Mouse (Mus musculus) embryonic fibroblast, embryonic 13.5 days (primary cell): Measurements from ENCODE around the gene Pde4c. TPM values are rescaled to one million over a fixed set of nuclear protein-coding genes. Genes with fewer than 3 reads are reported as not detected.

Experiments used
- H3K27ac ChIP-seq: 2 replicates; pipeline ENCODE4 v1.5.1; 2012; ENCODE audit warnings: low read length, control low read depth, inconsistent platforms; ENCODE audit not compliant: insufficient read depth
- H3K4me1 ChIP-seq: 2 replicates; pipeline ENCODE4 v1.6.1; 2011; ENCODE audit warnings: low read length; ENCODE audit not compliant: control insufficient read depth, insufficient read depth
- H3K4me3 ChIP-seq: 2 replicates; pipeline ENCODE4 v1.5.1; 2011; ENCODE audit warnings: mild to moderate bottlenecking, control low read depth, low read length; ENCODE audit not compliant: insufficient read depth
- CTCF ChIP-seq: IDR thresholded peaks from 2 replicates; pipeline ENCODE4 v1.5.1; 2011; ENCODE audit warnings: mild to moderate bottlenecking, control low read depth, low read length, moderate library complexity, borderline replicate concordance; ENCODE audit not compliant: insufficient read depth
- POLR2A ChIP-seq: IDR thresholded peaks from 2 replicates; pipeline ENCODE4 v1.6.1; 2011; ENCODE audit warnings: low read depth, mild to moderate bottlenecking, control low read depth, low read length, moderate library complexity
- polyA plus RNA-seq: library from polyadenylated mRNA; stranded (reverse); fragments of >200 nt; gene quantifications from 2 replicates; pipeline ENCODE4 v1.2.4, GENCODE M21; 2011; ENCODE audit warnings: low read depth; ENCODE audit not compliant: missing spikeins, insufficient read length

Gene Pde4c
- not detected in 2 replicates for polyA plus RNA-seq

DNA sequence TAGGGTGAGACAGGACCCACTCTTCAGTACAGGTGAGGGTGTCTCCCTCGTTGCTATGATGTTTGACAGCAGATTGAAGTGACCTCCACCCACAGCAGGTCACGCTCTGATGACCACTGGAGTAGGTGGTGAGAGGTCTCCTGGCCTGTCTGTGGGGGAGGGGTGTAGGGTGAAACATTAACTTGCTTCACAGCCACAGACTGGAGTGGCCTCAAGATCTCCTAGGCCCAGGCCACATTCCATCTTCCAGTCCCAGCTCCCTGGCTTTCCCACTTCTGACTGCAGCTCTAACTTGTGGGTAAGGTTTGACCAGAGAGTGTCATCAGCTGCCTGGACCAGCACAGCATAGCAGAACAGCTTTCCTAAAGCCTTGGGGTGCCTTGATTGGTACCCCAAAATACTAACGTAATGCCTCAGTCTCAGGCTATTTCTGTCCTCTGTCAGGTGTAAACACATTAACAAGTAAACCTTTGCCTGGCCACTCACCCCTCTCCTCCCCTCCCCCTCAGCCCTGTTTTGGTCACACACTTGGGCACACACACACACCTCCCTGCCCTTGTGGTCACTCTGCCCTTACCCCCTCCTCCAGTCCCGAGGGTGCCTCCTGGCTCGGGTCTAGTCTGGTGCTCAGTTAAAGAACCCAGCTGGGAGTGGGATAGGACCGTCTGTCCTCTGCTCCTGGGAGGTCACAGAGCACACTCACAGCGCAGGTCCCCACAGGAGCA is at the start of gene Pde4c:
Pde4c (plus strand) TSS at position 235 of the 725 bp plus-strand sequence.
- TF ChIP-seq CTCF: no peak
- no peak for TF ChIP-seq POLR2A
- Histone ChIP-seq H3K27ac (no peak within 1 kb of the TSS), H3K4me1 (no peaks in the 10 kb centered on the region), H3K4me3 (no peak within 1 kb of the TSS)

DNA sequence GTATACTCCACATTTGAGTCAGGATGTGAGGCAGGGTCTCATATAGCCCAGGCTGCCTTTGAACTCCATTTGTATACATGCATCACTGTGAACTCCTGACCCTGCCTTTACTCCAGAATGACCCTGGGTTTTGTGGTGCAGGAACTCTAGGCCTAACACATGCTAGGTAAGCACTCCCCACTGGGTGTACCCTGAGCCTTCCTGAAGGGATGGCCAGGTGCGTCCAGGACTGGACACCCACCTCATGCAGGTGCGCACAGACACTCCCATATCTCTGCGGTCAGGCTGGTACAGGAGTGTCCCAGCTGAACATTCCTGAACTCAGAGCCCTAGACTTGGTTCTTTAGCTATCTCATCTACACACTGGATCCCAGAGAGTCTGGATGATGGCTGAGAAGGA is 49.4 kb upstream of the Pde4c start:
- peak overlapping the region; percentile 53 for H3K4me3 ChIP-seq
- 0 out of 2 replicates have a peak, but pooled peaks cover 7% of the 10 kb centered on the region for H3K4me1 ChIP-seq
- peak overlapping the region; percentile 87 for H3K27ac ChIP-seq
- TF ChIP-seq POLR2A (peak; percentile 49; the same call in 1 of the 2 replicates), CTCF (no peak)

- no peak overlapping the region for H3K4me3 ChIP-seq
These were observed 48.8 kb upstream of the Pde4c start for GRCm38 (mm10) chr8:70674716-70675115.

GRCm38 (mm10) chr8:70675336-70675735 is 48.2 kb upstream of the Pde4c start:
- no peak overlapping the region for H3K27ac ChIP-seq
- no peak for TF ChIP-seq CTCF
- H3K4me3 ChIP-seq: no peak overlapping the region
- H3K4me1 ChIP-seq: 0 out of 2 replicates have a peak, but pooled peaks cover 7% of the 10 kb centered on the region

More at GRCm38 (mm10) chr8:70674716-70675115, 48.8 kb upstream of the Pde4c start:
- TF ChIP-seq POLR2A (no peak), CTCF (no peak)
- Histone ChIP-seq H3K4me1 (0 out of 2 replicates have a peak, but pooled peaks cover 7% of the 10 kb centered on the region), H3K27ac (no peak overlapping the region)

GRCm38 (mm10) chr8:70677451-70678080 is 46.0 kb upstream of the Pde4c start:
- Histone ChIP-seq H3K4me1 (peaks cover 11% of the 10 kb centered on the region; the same call in 1 of the 2 replicates), H3K27ac (no peak overlapping the region), H3K4me3 (no peak overlapping the region)
- TF ChIP-seq POLR2A (no peak), CTCF (no peak)

- no peak overlapping the region for H3K27ac ChIP-seq
- TF ChIP-seq POLR2A (no peak), CTCF (no peak)
- no peak overlapping the region for H3K4me3 ChIP-seq
- H3K4me1 ChIP-seq: peaks cover 11% of the 10 kb centered on the region; the same call in 1 of the 2 replicates
These were observed 44.8 kb upstream of the Pde4c start for GRCm38 (mm10) chr8:70678679-70679078.

- H3K4me3 ChIP-seq: no peak overlapping the region
- TF ChIP-seq POLR2A (no peak), CTCF (no peak)
- H3K27ac ChIP-seq: no peak overlapping the region
- peaks cover 7% of the 10 kb centered on the region; the same call in 1 of the 2 replicates for H3K4me1 ChIP-seq
These were observed 44.1 kb upstream of the Pde4c start for GRCm38 (mm10) chr8:70679404-70679803.

- Histone ChIP-seq H3K4me3 (no peak overlapping the region), H3K4me1 (peaks cover 8% of the 10 kb centered on the region), H3K27ac (no peak overlapping the region)
- no peak for TF ChIP-seq POLR2A
- TF ChIP-seq CTCF: no peak
These were observed 43.5 kb upstream of the Pde4c start for GRCm38 (mm10) chr8:70680039-70680438.

GRCm38 (mm10) chr8:70681410-70681809 is 42.1 kb upstream of the Pde4c start:
- Histone ChIP-seq H3K27ac (0 out of 2 replicates have a peak overlapping the region, but pooled peaks have one; percentile 49), H3K4me1 (peaks cover 8% of the 10 kb centered on the region), H3K4me3 (no peak overlapping the region)
- no peak for TF ChIP-seq POLR2A
- no peak for TF ChIP-seq CTCF

DNA sequence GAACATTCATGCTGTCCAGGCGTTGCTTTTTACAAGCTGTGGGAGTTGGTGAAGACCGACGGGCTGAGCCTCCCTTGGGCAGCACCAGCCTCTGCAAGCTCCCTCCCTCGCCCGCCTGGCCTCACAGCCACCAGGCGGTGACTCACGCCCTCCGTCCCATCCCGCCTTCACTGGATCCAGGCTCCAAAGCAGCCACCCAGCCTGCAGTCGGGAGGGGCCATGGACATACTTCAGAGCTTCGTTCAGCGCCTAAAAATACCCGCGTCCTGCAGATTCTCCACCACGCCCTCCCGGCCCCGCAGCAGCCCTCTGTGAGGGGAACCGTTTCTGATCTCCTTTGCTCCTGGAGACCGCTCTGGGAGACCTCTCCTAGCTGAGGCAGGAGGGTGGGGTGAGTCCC is 41.3 kb upstream of the Pde4c start:
- H3K4me3 ChIP-seq: no peak overlapping the region
- peaks cover 8% of the 10 kb centered on the region for H3K4me1 ChIP-seq
- TF ChIP-seq CTCF: no peak
- peak; percentile 49; the same call in 1 of the 2 replicates for TF ChIP-seq POLR2A
- peak overlapping the region; percentile 49 for H3K27ac ChIP-seq
